In the genomic region with DNA sequence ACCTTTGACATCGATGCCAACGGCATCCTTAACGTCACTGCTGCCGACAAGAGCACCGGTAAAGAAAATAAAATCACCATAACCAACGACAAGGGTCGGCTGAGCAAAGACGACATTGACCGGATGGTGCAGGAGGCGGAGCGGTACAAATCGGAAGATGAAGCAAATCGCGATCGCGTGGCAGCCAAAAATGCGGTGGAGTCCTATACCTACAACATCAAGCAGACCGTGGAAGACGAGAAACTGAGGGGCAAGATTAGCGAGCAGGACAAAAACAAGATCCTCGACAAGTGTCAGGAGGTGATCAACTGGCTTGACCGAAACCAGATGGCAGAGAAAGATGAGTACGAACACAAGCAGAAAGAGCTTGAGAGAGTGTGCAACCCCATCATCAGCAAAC, we compare ENCODE assay signal across 10 mouse cellular contexts. TPM values are rescaled to one million over a fixed set of nuclear protein-coding genes. Genes with fewer than 3 reads are reported as not detected.
DNase-seq lines count a peak whose midpoint lies in the region; ATAC-seq lines count a peak whose summit lies in the region.
"Had no signal": no experiment of that assay in that cellular context is flagged by ENCODE, and none has a peak within 500 bp of the region (broad histone marks: within the 10 kb centered on the region; RNA-seq: fewer than 3 reads in every experiment).

No protein-coding gene starts in this region.

- no peak overlapping the region for H3K9ac ChIP-seq in embryonic facial prominence, embryonic 15.5 days
- no peak overlapping the region for H3K9ac ChIP-seq in intestine, embryonic 14.5 days (ENCODE audit: low read length)
- no peak overlapping the region for H3K9ac ChIP-seq in midbrain, embryonic 15.5 days

- H3K36me3 ChIP-seq in embryonic facial prominence, embryonic 15.5 days: no peaks in the 10 kb centered on the region
- no peaks in the 10 kb centered on the region for H3K36me3 ChIP-seq in intestine, embryonic 14.5 days (ENCODE audit: control insufficient read depth, insufficient read depth, low read length)
- no peaks in the 10 kb centered on the region for H3K36me3 ChIP-seq in midbrain, embryonic 15.5 days (replicated peaks)

- H3K9me3 ChIP-seq in embryonic facial prominence, embryonic 15.5 days (replicated peaks): no peaks in the 10 kb centered on the region
- H3K9me3 ChIP-seq in intestine, embryonic 14.5 days (ENCODE audit: control insufficient read depth, low read length): no peaks in the 10 kb centered on the region
- H3K9me3 ChIP-seq in midbrain, embryonic 15.5 days: no peaks in the 10 kb centered on the region

- H3K4me1 ChIP-seq in embryonic facial prominence, embryonic 15.5 days: peaks cover 26% of the 10 kb centered on the region
- peaks cover 13% of the 10 kb centered on the region for H3K4me1 ChIP-seq in intestine, embryonic 14.5 days (replicated peaks; ENCODE audit: control insufficient read depth, insufficient read depth, low read length)
- H3K4me1 ChIP-seq in midbrain, embryonic 15.5 days: peaks cover 28% of the 10 kb centered on the region

- no peak overlapping the region for H3K27ac ChIP-seq in embryonic facial prominence, embryonic 15.5 days (replicated peaks)
- H3K27ac ChIP-seq in intestine, embryonic 14.5 days (ENCODE audit: low read depth): no peak overlapping the region
- no peak overlapping the region for H3K27ac ChIP-seq in midbrain, embryonic 15.5 days

- H3K4me3 ChIP-seq in embryonic facial prominence, embryonic 15.5 days (replicated peaks): peak overlapping the region; percentile 77
- peak overlapping the region; percentile 22 for H3K4me3 ChIP-seq in intestine, embryonic 14.5 days (ENCODE audit: low read depth, low read length)
- no peak overlapping the region for H3K4me3 ChIP-seq in midbrain, embryonic 15.5 days

- H3K27me3 ChIP-seq in embryonic facial prominence, embryonic 15.5 days: peaks cover 31% of the 10 kb centered on the region
- H3K27me3 ChIP-seq in intestine, embryonic 14.5 days (replicated peaks; ENCODE audit: control insufficient read depth, insufficient read depth, low read length): peaks cover 37% of the 10 kb centered on the region
- peaks cover 46% of the 10 kb centered on the region for H3K27me3 ChIP-seq in midbrain, embryonic 15.5 days (replicated peaks)
- H3K27me3 ChIP-seq: CH12.LX had no signal

- H3K4me2 ChIP-seq in embryonic facial prominence, embryonic 15.5 days (replicated peaks): peak overlapping the region; percentile 91
- peak overlapping the region; percentile 91 for H3K4me2 ChIP-seq in intestine, embryonic 14.5 days (ENCODE audit: low read length)
- peak overlapping the region; percentile 91 for H3K4me2 ChIP-seq in midbrain, embryonic 15.5 days

- no peak for ATAC-seq in embryonic facial prominence, embryonic 15.5 days (ENCODE audit: insufficient number of reproducible peaks, low FRiP score, low TSS enrichment, low read depth)
- no peak for ATAC-seq in intestine, embryonic 14.5 days (replicated peaks; ENCODE audit: low FRiP score, low TSS enrichment, low read depth)
- ATAC-seq in midbrain, embryonic 15.5 days (replicated peaks): no peak

- peak; percentile 15 to 21 for DNase-seq in cerebellum, postnatal 25 days
- no peak for DNase-seq in cerebellum, adult 8-10 months
- DNase-seq in CD4-positive helper T cell, adult 2 months (ENCODE audit: low read depth, low spot score): peak; percentile 44
- no peak for DNase-seq in intestine, embryonic 14.5 days (ENCODE audit: low spot score)
- DNase-seq in urinary bladder, postnatal 4 days (ENCODE audit: low spot score in 2 of 2): no peak
- no peak for DNase-seq in adrenal gland, adult (ENCODE audit: inconsistent age in 2 of 2, low spot score in 1 of 2)

- 2% methylated on average over 23 of the region's 23 CpGs for WGBS in embryonic facial prominence, embryonic 15.5 days
- 3% methylated on average over 23 of the region's 23 CpGs for WGBS in intestine, embryonic 14.5 days
- WGBS in midbrain, embryonic 15.5 days: 2% methylated on average over 23 of the region's 23 CpGs

RNA-seq across cellular contexts. Expression of a gene that starts 2.0 kb away (rescaled TPM):
- 13.3 and 18.4 TPM in 2 replicates for polyA plus RNA-seq in embryonic facial prominence, embryonic 15.5 days (2015; fragmentation: Nextera tagmentation; extraction: Ambion mirVana)
- 9.2 and 10.3 TPM in 2 replicates for polyA plus RNA-seq in intestine, embryonic 14.5 days (2014; fragmentation: Nextera tagmentation; extraction: Ambion mirVana)
- polyA plus RNA-seq in midbrain, embryonic 15.5 days (2015; fragmentation: Nextera tagmentation; extraction: Ambion mirVana): 5.5 and 5.6 TPM in 2 replicates

RNA-seq across cellular contexts. Expression of a gene that starts 11.4 kb away (rescaled TPM):
- 7.3 and 15.0 TPM in 2 replicates for polyA plus RNA-seq in embryonic facial prominence, embryonic 15.5 days (2015; fragmentation: Nextera tagmentation; extraction: Ambion mirVana)
- 1.4 and 1.9 TPM in 2 replicates for polyA plus RNA-seq in intestine, embryonic 14.5 days (2014; fragmentation: Nextera tagmentation; extraction: Ambion mirVana)
- 0.73 and 1.0 TPM in 2 replicates for polyA plus RNA-seq in midbrain, embryonic 15.5 days (2015; fragmentation: Nextera tagmentation; extraction: Ambion mirVana)
- polyA plus RNA-seq: large intestine, adult 2 months had no signal

RNA-seq across cellular contexts. Expression of a gene that starts 35.9 kb away (rescaled TPM):
- polyA plus RNA-seq in embryonic facial prominence, embryonic 15.5 days (2015; fragmentation: Nextera tagmentation; extraction: Ambion mirVana): 9.4 and 9.8 TPM in 2 replicates
- 9.4 and 10.0 TPM in 2 replicates for polyA plus RNA-seq in intestine, embryonic 14.5 days (2014; fragmentation: Nextera tagmentation; extraction: Ambion mirVana)
- 3.4 and 3.5 TPM in 2 replicates for polyA plus RNA-seq in midbrain, embryonic 15.5 days (2015; fragmentation: Nextera tagmentation; extraction: Ambion mirVana)

RNA-seq across cellular contexts. Expression of a gene that starts 36.6 kb away (rescaled TPM):
- 16.1 and 19.4 TPM in 2 replicates for polyA plus RNA-seq in embryonic facial prominence, embryonic 15.5 days (2015; fragmentation: Nextera tagmentation; extraction: Ambion mirVana)
- 16.1 and 17.7 TPM in 2 replicates for polyA plus RNA-seq in intestine, embryonic 14.5 days (2014; fragmentation: Nextera tagmentation; extraction: Ambion mirVana)
- polyA plus RNA-seq in midbrain, embryonic 15.5 days (2015; fragmentation: Nextera tagmentation; extraction: Ambion mirVana): 14.6 and 15.1 TPM in 2 replicates

Comparison
In these comparisons a context has a peak if more than half of its experiments do, and no peak if none do; other contexts are left out.
1. DNase-seq: peak in cerebellum, postnatal 25 days (2 of 2) and CD4-positive helper T cell, adult 2 months (single experiment); none in cerebellum, adult 8-10 months (single experiment), intestine, embryonic 14.5 days (single experiment), urinary bladder, postnatal 4 days (0 of 2) and adrenal gland, adult (0 of 2).
2. Peak in every context shown above with its lines, with median percentiles within 50 percentile points of each other: H3K4me2 ChIP-seq.